Mouse (Mus musculus): ENCODE measurements around the gene Tbcc. TPM values are rescaled to one million over a fixed set of nuclear protein-coding genes. Genes with fewer than 3 reads are reported as not detected.

Tbcc gene
- polyA plus RNA-seq, 1 experiment from 2014 or later, result 61.6 TPM

- H3K27ac ChIP-seq, result peak overlapping the region; percentile 100
- no peaks in the 10 kb centered on the region for H3K36me3 ChIP-seq (replicated peaks)
- H3K4me1 ChIP-seq, result peaks cover 43% of the 10 kb centered on the region
- H3K9ac ChIP-seq, result peak overlapping the region; percentile 100
- ATAC-seq (replicated peaks), result no peak
- H3K4me3 ChIP-seq, result peak overlapping the region; percentile 98
- H3K9me3 ChIP-seq, result no peaks in the 10 kb centered on the region
- peak overlapping the region; percentile 64 for H3K4me2 ChIP-seq
- H3K27me3 ChIP-seq (replicated peaks), result no peaks in the 10 kb centered on the region
- WGBS, result 15% methylated on average over 4 of the region's 4 CpGs
These were observed 34.4 kb upstream of the Tbcc start for GRCm38 (mm10) chr17:46856107-46856388.

GRCm38 (mm10) chr17:46856471-46857360, 33.8 kb upstream of the Tbcc start:
- Histone ChIP-seq H3K4me1 (peaks cover 43% of the 10 kb centered on the region), H3K4me2 (peak overlapping the region; percentile 64), H3K9ac (peak overlapping the region; percentile 100), H3K9me3 (no peaks in the 10 kb centered on the region), H3K27ac (peak overlapping the region; percentile 100), H3K4me3 (peak overlapping the region; percentile 98), H3K36me3 (replicated peaks) (no peaks in the 10 kb centered on the region), H3K27me3 (replicated peaks) (no peaks in the 10 kb centered on the region)
- WGBS, result under 1% methylated on average over 80 of the region's 87 CpGs
- ATAC-seq (replicated peaks), result peak; percentile 49

GRCm38 (mm10) chr17:46857361-46857902, 33.1 kb upstream of the Tbcc start:
- peak overlapping the region; percentile 98 for H3K4me3 ChIP-seq
- H3K4me1 ChIP-seq, result peaks cover 43% of the 10 kb centered on the region
- no peaks in the 10 kb centered on the region for H3K9me3 ChIP-seq
- peak overlapping the region; percentile 64 for H3K4me2 ChIP-seq
- WGBS, result 2% methylated on average over 38 of the region's 52 CpGs
- H3K27me3 ChIP-seq (replicated peaks), result no peaks in the 10 kb centered on the region
- H3K9ac ChIP-seq, result peak overlapping the region; percentile 100
- ATAC-seq (replicated peaks), result peak; percentile 74
- H3K36me3 ChIP-seq (replicated peaks), result no peaks in the 10 kb centered on the region
- peak overlapping the region; percentile 100 for H3K27ac ChIP-seq

- Histone ChIP-seq H3K27me3 (replicated peaks) (no peaks in the 10 kb centered on the region), H3K36me3 (replicated peaks) (no peaks in the 10 kb centered on the region), H3K4me3 (peak within 1 kb of the TSS; percentile 98), H3K9ac (peak within 1 kb of the TSS; percentile 100), H3K9me3 (no peaks in the 10 kb centered on the region), H3K4me1 (peaks cover 36% of the 10 kb centered on the region), H3K4me2 (peak within 1 kb of the TSS; percentile 64), H3K27ac (peak within 1 kb of the TSS; percentile 100)
- under 1% methylated on average over 58 of the region's 65 CpGs for WGBS
- ATAC-seq (replicated peaks), result peak; percentile 66
These were observed 32.4 kb upstream of the Tbcc start, which contains the start of gene Bicral for GRCm38 (mm10) chr17:46857903-46858748. Gene Bicral (minus strand): TSS chr17:46858482.

GRCm38 (mm10) chr17:46858749-46859444, 31.6 kb upstream of the Tbcc start:
- H3K9me3 ChIP-seq, result no peaks in the 10 kb centered on the region
- H3K27me3 ChIP-seq (replicated peaks), result no peaks in the 10 kb centered on the region
- H3K4me3 ChIP-seq, result peak overlapping the region; percentile 98
- ATAC-seq (replicated peaks), result no peak
- H3K4me2 ChIP-seq, result peak overlapping the region; percentile 64
- H3K9ac ChIP-seq, result peak overlapping the region; percentile 100
- 17% methylated on average over 9 of the region's 9 CpGs for WGBS
- no peaks in the 10 kb centered on the region for H3K36me3 ChIP-seq (replicated peaks)
- H3K4me1 ChIP-seq, result peaks cover 30% of the 10 kb centered on the region
- H3K27ac ChIP-seq, result peak overlapping the region; percentile 100

- ATAC-seq (replicated peaks), result no peak
- Histone ChIP-seq H3K27me3 (replicated peaks) (no peaks in the 10 kb centered on the region), H3K4me2 (no peak overlapping the region), H3K9me3 (no peaks in the 10 kb centered on the region), H3K36me3 (replicated peaks) (no peaks in the 10 kb centered on the region), H3K27ac (no peak overlapping the region), H3K4me1 (peaks cover 19% of the 10 kb centered on the region), H3K4me3 (no peak overlapping the region), H3K9ac (no peak overlapping the region)
- 70% methylated on average over 4 of the region's 4 CpGs for WGBS
These were observed 30.4 kb upstream of the Tbcc start for GRCm38 (mm10) chr17:46860120-46860519.

GRCm38 (mm10) chr17:46864566-46865195, 25.8 kb upstream of the Tbcc start:
- Histone ChIP-seq H3K9ac (no peak overlapping the region), H3K9me3 (no peaks in the 10 kb centered on the region), H3K27me3 (replicated peaks) (no peaks in the 10 kb centered on the region), H3K27ac (no peak overlapping the region), H3K4me1 (peaks cover 4% of the 10 kb centered on the region; the same call in 1 of the 2 replicates), H3K36me3 (replicated peaks) (no peaks in the 10 kb centered on the region), H3K4me3 (no peak overlapping the region), H3K4me2 (no peak overlapping the region)
- ATAC-seq (replicated peaks), result no peak
- WGBS, result 76% methylated on average over 7 of the region's 7 CpGs

- no peak for ATAC-seq (replicated peaks)
- no peaks in the 10 kb centered on the region for H3K9me3 ChIP-seq
- H3K4me1 ChIP-seq, result no peaks in the 10 kb centered on the region
- no peak overlapping the region for H3K4me3 ChIP-seq
- H3K36me3 ChIP-seq (replicated peaks), result no peaks in the 10 kb centered on the region
- H3K27ac ChIP-seq, result no peak overlapping the region
- H3K9ac ChIP-seq, result no peak overlapping the region
- H3K27me3 ChIP-seq (replicated peaks), result no peaks in the 10 kb centered on the region
- H3K4me2 ChIP-seq, result no peak overlapping the region
- 92% methylated on average over 12 of the region's 12 CpGs for WGBS
These were observed 23.6 kb upstream of the Tbcc start for GRCm38 (mm10) chr17:46866836-46867235.

GRCm38 (mm10) chr17:46870204-46870798, 20.2 kb upstream of the Tbcc start:
- Histone ChIP-seq H3K4me1 (no peaks in the 10 kb centered on the region), H3K9ac (no peak overlapping the region), H3K4me3 (no peak overlapping the region), H3K4me2 (no peak overlapping the region), H3K36me3 (replicated peaks) (no peaks in the 10 kb centered on the region), H3K9me3 (no peaks in the 10 kb centered on the region), H3K27ac (no peak overlapping the region), H3K27me3 (replicated peaks) (no peaks in the 10 kb centered on the region)
- no peak for ATAC-seq (replicated peaks)
- WGBS, result 89% methylated on average over 5 of the region's 5 CpGs

GRCm38 (mm10) chr17:46870913-46871312, 19.6 kb upstream of the Tbcc start:
- no peak overlapping the region for H3K27ac ChIP-seq
- no peaks in the 10 kb centered on the region for H3K4me1 ChIP-seq
- H3K4me3 ChIP-seq, result no peak overlapping the region
- no peaks in the 10 kb centered on the region for H3K27me3 ChIP-seq (replicated peaks)
- H3K4me2 ChIP-seq, result no peak overlapping the region
- no peaks in the 10 kb centered on the region for H3K9me3 ChIP-seq
- no peak overlapping the region for H3K9ac ChIP-seq
- WGBS, result 71% methylated on average over 1 of the region's 1 CpGs
- ATAC-seq (replicated peaks), result no peak
- no peaks in the 10 kb centered on the region for H3K36me3 ChIP-seq (replicated peaks)

GRCm38 (mm10) chr17:46872806-46873205, 17.7 kb upstream of the Tbcc start:
- Histone ChIP-seq H3K27me3 (replicated peaks) (no peaks in the 10 kb centered on the region), H3K9me3 (no peaks in the 10 kb centered on the region), H3K4me3 (no peak overlapping the region), H3K27ac (no peak overlapping the region), H3K9ac (no peak overlapping the region), H3K36me3 (replicated peaks) (no peaks in the 10 kb centered on the region), H3K4me1 (no peaks in the 10 kb centered on the region), H3K4me2 (no peak overlapping the region)
- WGBS, result 84% methylated on average over 7 of the region's 7 CpGs
- no peak for ATAC-seq (replicated peaks)

Measured in midbrain, embryonic 15.5 days (tissue).